Mouse (Mus musculus) hindbrain, embryonic 15.5 days (tissue): Measurements from ENCODE around the gene Abcg8. TPM values are rescaled to one million over a fixed set of nuclear protein-coding genes. Genes with fewer than 3 reads are reported as not detected.

Source experiments
- ATAC-seq: fragments of 200-750 bp; cut with Nextera tagmentation; 2 replicates; pipeline ENCODE4 v1.8.0; 2017; ENCODE audit warnings: low read depth, moderate number of reproducible peaks, moderate TSS enrichment; ENCODE audit not compliant: low FRiP score
- H3K27ac ChIP-seq: fragments of 300-500 bp; sonication (generic); replicated peaks from 2 replicates; pipeline ENCODE4 v1.5.1; 2015; ENCODE audit warnings: mild to moderate bottlenecking, inconsistent platforms
- H3K27me3 ChIP-seq: fragments of 300-500 bp; sonication (generic); 2 replicates; pipeline ENCODE4 v1.6.1; 2015; ENCODE audit warnings: control low read depth, inconsistent platforms
- H3K36me3 ChIP-seq: fragments of 300-500 bp; sonication (generic); 2 replicates; pipeline ENCODE4 v1.6.1; 2015; ENCODE audit warnings: control low read depth, inconsistent platforms
- H3K4me1 ChIP-seq: fragments of 300-500 bp; sonication (generic); replicated peaks from 2 replicates; pipeline ENCODE4 v1.6.1; 2015; ENCODE audit warnings: control low read depth, inconsistent platforms
- H3K4me2 ChIP-seq: fragments of 300-500 bp; sonication (generic); 2 replicates; pipeline ENCODE4 v1.6.1; 2015; ENCODE audit warnings: moderate library complexity, mild to moderate bottlenecking, inconsistent platforms
- H3K4me3 ChIP-seq: fragments of 300-500 bp; sonication (generic); 2 replicates; pipeline ENCODE4 v1.5.1; 2015; ENCODE audit warnings: mild to moderate bottlenecking, inconsistent platforms
- H3K9ac ChIP-seq: fragments of 300-500 bp; sonication (generic); 2 replicates; pipeline ENCODE4 v1.6.1; 2015; ENCODE audit warnings: inconsistent platforms
- H3K9me3 ChIP-seq: fragments of 300-500 bp; sonication (generic); 2 replicates; pipeline ENCODE4 v1.6.1; 2016; ENCODE audit warnings: control low read depth, inconsistent platforms
- WGBS: fragments of 180-500 bp; shearing (Covaris S2); methylation state at CpG from one replicate; pipeline ENCODE4 v1.1.7; 2015; 5-methylcytosine and 5-hydroxymethylcytosine counted together
- polyA plus RNA-seq: library from polyadenylated mRNA; unstranded; fragments of >200 nt; fragmentation: Nextera tagmentation; extraction: Ambion mirVana; gene quantifications from 2 replicates; pipeline ENCODE4 v1.2.1, GENCODE M21; 2015

Abcg8 gene
- polyA plus RNA-seq, 1 experiment from 2014 or later = 0.13 TPM

GRCm38 (mm10) chr17:84745001-84745400 lies 68.9 kb downstream of the Abcg8 start:
- 46% methylated on average over 9 of the region's 9 CpGs for WGBS

GRCm38 (mm10) chr17:84747212-84747611 lies 71.1 kb downstream of the Abcg8 start:
- Histone ChIP-seq H3K9me3 (no peaks in the 10 kb centered on the region), H3K36me3 (peaks cover 14% of the 10 kb centered on the region; the same call in 1 of the 2 replicates), H3K27ac (peak overlapping the region; percentile 48; the same call in 1 of the 2 replicates), H3K9ac (no peak overlapping the region), H3K27me3 (no peaks in the 10 kb centered on the region), H3K4me2 (no peak overlapping the region), H3K4me3 (no peak overlapping the region), H3K4me1 (peaks cover 32% of the 10 kb centered on the region)
- ATAC-seq = peak; percentile 60; the same call in 1 of the 2 replicates
- 47% methylated on average over 6 of the region's 6 CpGs for WGBS

More at GRCm38 (mm10) chr17:84745001-84745400, 68.9 kb downstream of the Abcg8 start:
- no peak for ATAC-seq
- H3K4me3 ChIP-seq = no peak overlapping the region
- peaks cover 20% of the 10 kb centered on the region for H3K4me1 ChIP-seq
- H3K27me3 ChIP-seq = no peaks in the 10 kb centered on the region
- H3K4me2 ChIP-seq = no peak overlapping the region
- no peaks in the 10 kb centered on the region for H3K36me3 ChIP-seq
- no peak overlapping the region for H3K27ac ChIP-seq
- no peaks in the 10 kb centered on the region for H3K9me3 ChIP-seq
- H3K9ac ChIP-seq = no peak overlapping the region

GRCm38 (mm10) chr17:84748152-84748682 lies 72.1 kb downstream of the Abcg8 start:
- Histone ChIP-seq H3K9ac (no peak overlapping the region), H3K4me2 (no peak overlapping the region), H3K27me3 (no peaks in the 10 kb centered on the region), H3K4me3 (no peak overlapping the region), H3K4me1 (peaks cover 32% of the 10 kb centered on the region), H3K36me3 (peaks cover 16% of the 10 kb centered on the region; the same call in 1 of the 2 replicates), H3K27ac (peak overlapping the region; percentile 23; the same call in 1 of the 2 replicates), H3K9me3 (no peaks in the 10 kb centered on the region)
- no peak for ATAC-seq
- WGBS = 79% methylated on average over 9 of the region's 9 CpGs

- peak; percentile 62; the same call in 1 of the 2 replicates for ATAC-seq
- Histone ChIP-seq H3K27me3 (no peaks in the 10 kb centered on the region), H3K9me3 (no peaks in the 10 kb centered on the region), H3K27ac (peak overlapping the region; percentile 26; the same call in 1 of the 2 replicates), H3K4me2 (no peak overlapping the region), H3K36me3 (peaks cover 16% of the 10 kb centered on the region; the same call in 1 of the 2 replicates), H3K9ac (no peak overlapping the region), H3K4me1 (peaks cover 32% of the 10 kb centered on the region), H3K4me3 (no peak overlapping the region)
- 28% methylated on average over 8 of the region's 8 CpGs for WGBS
Measured at GRCm38 (mm10) chr17:84749297-84749696, 73.2 kb downstream of the Abcg8 start.

Other genes with a start within 250 kb of the Abcg8 start
- gene Thada, start 210.1 kb upstream of the Abcg8 start, polyA plus RNA-seq = 6.5 and 6.6 TPM in 2 replicates
- 2.1 and 2.3 TPM in 2 replicates for gene Plekhh2, start 164.4 kb upstream of the Abcg8 start, polyA plus RNA-seq
- 33.9 and 36.7 TPM in 2 replicates for gene Dync2li1, start 49.8 kb upstream of the Abcg8 start, polyA plus RNA-seq
- gene Abcg5, start 6.7 kb downstream of the Abcg8 start, polyA plus RNA-seq = 1.9 and 3.0 TPM in 2 replicates
- gene Lrpprc, start 114.5 kb downstream of the Abcg8 start, polyA plus RNA-seq = 46.3 and 47.0 TPM in 2 replicates